ENCODE assay signal across 22 mouse cellular contexts in the genomic region with DNA sequence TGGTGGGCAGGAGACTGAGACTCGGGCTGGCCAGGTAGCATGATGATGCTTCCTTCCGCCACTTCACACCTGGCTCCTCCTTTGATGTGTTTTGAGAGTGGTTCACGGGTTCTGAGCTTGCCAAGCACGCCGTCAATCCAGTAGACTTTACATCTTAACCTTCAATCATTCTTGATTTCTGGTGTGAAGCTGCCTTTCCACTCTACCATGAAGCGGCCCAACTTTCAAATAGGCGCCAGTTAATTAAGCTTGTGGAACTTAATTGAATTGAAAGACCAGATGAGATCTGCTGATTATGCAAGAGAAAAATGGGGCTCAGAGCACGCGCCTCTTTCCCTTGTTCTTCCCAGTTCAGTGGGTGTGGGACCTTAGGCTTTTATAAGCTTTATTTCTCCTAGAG.
DNase-seq lines count a peak whose midpoint lies in the region; ATAC-seq and TF ChIP-seq lines count a peak whose summit lies in the region.
"Had no signal": no experiment of that assay in that cellular context is flagged by ENCODE, and none has a peak within 500 bp of the region (broad histone marks: within the 10 kb centered on the region; RNA-seq: fewer than 3 reads in every experiment).

No protein-coding gene starts in this region.

- H3K9me3 ChIP-seq in forebrain, embryonic 12.5 days = no peaks in the 10 kb centered on the region
- no peaks in the 10 kb centered on the region for H3K9me3 ChIP-seq in forebrain, embryonic 10.5 days
- H3K9me3 ChIP-seq in forebrain, embryonic 16.5 days (ENCODE audit: control insufficient read depth, low read length) = no peaks in the 10 kb centered on the region
- no peaks in the 10 kb centered on the region for H3K9me3 ChIP-seq in forebrain, embryonic 11.5 days (ENCODE audit: control insufficient read depth, low read length)
- H3K9me3 ChIP-seq in kidney, embryonic 16.5 days (ENCODE audit: low read length) = no peaks in the 10 kb centered on the region
- H3K9me3 ChIP-seq: heart, embryonic 12.5 days; heart, embryonic 15.5 days; hindbrain, embryonic 10.5 days; hindbrain, embryonic 13.5 days had no signal

- no peak for DNase-seq in forebrain, embryonic 10.5 days (ENCODE audit: extremely low spot score, low spot score)
- DNase-seq in forebrain, embryonic 11.5 days (ENCODE audit: low spot score) = no peak
- DNase-seq in kidney, adult 2 months = no peak
- DNase-seq in brain, embryonic 14.5 days (ENCODE audit: low read depth) = peak; percentile 60
- DNase-seq: adrenal gland, adult 8-10 months; adrenal gland, postnatal 25 days; cerebellum, adult 18-20 months; cerebellum, adult 9-10 months; gastrocnemius, postnatal 25 days; heart, adult 18-20 months; heart, postnatal 10 days; heart, postnatal 36 days had no signal

- peak; percentile 44; the same call in 1 of the 2 replicates for ATAC-seq in forebrain, embryonic 12.5 days (ENCODE audit: low FRiP score)
- 0 out of 2 replicates have a peak, but pooled peaks have one; percentile 33 for ATAC-seq in forebrain, embryonic 16.5 days
- no peak; the same call in 1 of the 2 replicates for ATAC-seq in forebrain, embryonic 11.5 days (replicated peaks; ENCODE audit: low FRiP score)
- ATAC-seq in kidney, embryonic 16.5 days (ENCODE audit: low FRiP score, low TSS enrichment) = 0 out of 2 replicates have a peak, but pooled peaks have one; percentile 40
- ATAC-seq: activated CD4-positive, CD25-positive, alpha-beta regulatory T cell, adult 4 months; hindbrain, embryonic 16.5 days; inflammation-experienced regulatory T-cells, adult 6 months had no signal

- no peaks in the 10 kb centered on the region for H3K27me3 ChIP-seq in forebrain, embryonic 12.5 days
- H3K27me3 ChIP-seq in forebrain, embryonic 10.5 days (ENCODE audit: poor library complexity, severe bottlenecking) = no peaks in the 10 kb centered on the region
- no peaks in the 10 kb centered on the region for H3K27me3 ChIP-seq in forebrain, embryonic 16.5 days (replicated peaks; ENCODE audit: control insufficient read depth, insufficient read depth, low read length)
- H3K27me3 ChIP-seq in forebrain, embryonic 11.5 days (ENCODE audit: control insufficient read depth, insufficient read depth, low read length) = no peaks in the 10 kb centered on the region
- H3K27me3 ChIP-seq in kidney, embryonic 16.5 days (ENCODE audit: insufficient read depth, low read length) = no peaks in the 10 kb centered on the region
- no peaks in the 10 kb centered on the region for H3K27me3 ChIP-seq in kidney, adult 2 months (replicated peaks; ENCODE audit: control insufficient read depth, insufficient read depth, low read length)
- H3K27me3 ChIP-seq: heart, embryonic 12.5 days; heart, embryonic 15.5 days; hindbrain, embryonic 13.5 days had no signal

- no peak for TF ChIP-seq POLR2A in kidney, adult 2 months (IDR thresholded peaks at IDR 0.05; ENCODE audit: low read depth, low read length)
- no peak for TF ChIP-seq POLR2A in brain, embryonic 14.5 days (IDR thresholded peaks at IDR 0.05; ENCODE audit: borderline replicate concordance, extremely low read depth, insufficient read depth, insufficient read length, poor library complexity, severe bottlenecking)

- no peak overlapping the region for H3K27ac ChIP-seq in forebrain, embryonic 12.5 days
- no peak overlapping the region for H3K27ac ChIP-seq in forebrain, embryonic 10.5 days
- H3K27ac ChIP-seq in forebrain, embryonic 16.5 days (ENCODE audit: low read length) = no peak overlapping the region
- no peak overlapping the region for H3K27ac ChIP-seq in forebrain, embryonic 11.5 days (ENCODE audit: low read depth, low read length)
- no peak overlapping the region for H3K27ac ChIP-seq in kidney, embryonic 16.5 days (ENCODE audit: low read length)
- no peak overlapping the region for H3K27ac ChIP-seq in kidney, adult 2 months (ENCODE audit: insufficient read depth, low read depth, low read length)
- H3K27ac ChIP-seq: heart, embryonic 15.5 days; hindbrain, embryonic 10.5 days; hindbrain, embryonic 13.5 days had no signal

- TF ChIP-seq CTCF in kidney, adult 2 months (conservative IDR thresholded peaks at IDR 0.05; ENCODE audit: insufficient read depth, insufficient read length, low read depth, low read length) = no peak
- no peak for TF ChIP-seq CTCF in brain, embryonic 14.5 days (IDR thresholded peaks at IDR 0.05; ENCODE audit: borderline replicate concordance, extremely low read depth, insufficient read depth, insufficient read length)

- no peak overlapping the region for H3K9ac ChIP-seq in forebrain, embryonic 12.5 days
- H3K9ac ChIP-seq in forebrain, embryonic 16.5 days (replicated peaks; ENCODE audit: low read depth, low read length) = no peak overlapping the region
- H3K9ac ChIP-seq in forebrain, embryonic 11.5 days (ENCODE audit: low read length) = no peak overlapping the region
- no peak overlapping the region for H3K9ac ChIP-seq in kidney, embryonic 16.5 days (replicated peaks; ENCODE audit: low read length)
- H3K9ac ChIP-seq: heart, embryonic 12.5 days; heart, embryonic 15.5 days; hindbrain, embryonic 13.5 days had no signal

- H3K4me3 ChIP-seq in forebrain, embryonic 12.5 days (replicated peaks) = no peak overlapping the region
- H3K4me3 ChIP-seq in forebrain, embryonic 10.5 days = no peak overlapping the region
- H3K4me3 ChIP-seq in forebrain, embryonic 16.5 days (replicated peaks; ENCODE audit: low read length) = no peak overlapping the region
- H3K4me3 ChIP-seq in forebrain, embryonic 11.5 days (ENCODE audit: low read depth, low read length) = no peak overlapping the region
- H3K4me3 ChIP-seq in kidney, embryonic 16.5 days (ENCODE audit: low read length) = no peak overlapping the region
- H3K4me3 ChIP-seq in kidney, adult 2 months (ENCODE audit: insufficient read depth, low read depth, low read length) = no peak overlapping the region
- H3K4me3 ChIP-seq: heart, embryonic 12.5 days; heart, embryonic 15.5 days; hindbrain, embryonic 10.5 days; hindbrain, embryonic 13.5 days had no signal

- no peaks in the 10 kb centered on the region for H3K36me3 ChIP-seq in forebrain, embryonic 12.5 days (replicated peaks)
- no peaks in the 10 kb centered on the region for H3K36me3 ChIP-seq in forebrain, embryonic 10.5 days (replicated peaks)
- H3K36me3 ChIP-seq in forebrain, embryonic 16.5 days (ENCODE audit: control insufficient read depth, insufficient read depth) = no peaks in the 10 kb centered on the region
- H3K36me3 ChIP-seq in forebrain, embryonic 11.5 days (ENCODE audit: control insufficient read depth, insufficient read depth, low read length) = no peaks in the 10 kb centered on the region
- H3K36me3 ChIP-seq in kidney, embryonic 16.5 days (ENCODE audit: insufficient read depth, low read length) = no peaks in the 10 kb centered on the region
- no peaks in the 10 kb centered on the region for H3K36me3 ChIP-seq in kidney, adult 2 months (ENCODE audit: control insufficient read depth, insufficient read depth, low read length)
- H3K36me3 ChIP-seq: heart, embryonic 12.5 days; heart, embryonic 15.5 days; hindbrain, embryonic 10.5 days; hindbrain, embryonic 13.5 days had no signal

- 76% methylated on average over 9 of the region's 9 CpGs for WGBS in forebrain, embryonic 12.5 days
- WGBS in forebrain, embryonic 10.5 days = 90% methylated on average over 9 of the region's 9 CpGs
- WGBS in forebrain, embryonic 16.5 days = 62% methylated on average over 9 of the region's 9 CpGs
- 88% methylated on average over 9 of the region's 9 CpGs for WGBS in forebrain, embryonic 11.5 days
- WGBS in kidney, embryonic 16.5 days = 78% methylated on average over 9 of the region's 9 CpGs
- WGBS in kidney, adult 2 months = 65% methylated on average over 9 of the region's 9 CpGs

- H3K4me1 ChIP-seq in forebrain, embryonic 12.5 days = no peaks in the 10 kb centered on the region
- H3K4me1 ChIP-seq in forebrain, embryonic 10.5 days = no peaks in the 10 kb centered on the region
- H3K4me1 ChIP-seq in forebrain, embryonic 16.5 days (replicated peaks; ENCODE audit: control insufficient read depth, insufficient read depth, low read length) = peaks cover 11% of the 10 kb centered on the region
- no peaks in the 10 kb centered on the region for H3K4me1 ChIP-seq in forebrain, embryonic 11.5 days (replicated peaks; ENCODE audit: control insufficient read depth, insufficient read depth, low read length)
- H3K4me1 ChIP-seq in kidney, embryonic 16.5 days (ENCODE audit: insufficient read depth, low read length) = 0 out of 2 replicates have a peak, but pooled peaks cover 9% of the 10 kb centered on the region
- no peaks in the 10 kb centered on the region for H3K4me1 ChIP-seq in kidney, adult 2 months (ENCODE audit: control insufficient read depth, insufficient read depth, low read length)
- H3K4me1 ChIP-seq: heart, embryonic 15.5 days; hindbrain, embryonic 10.5 days had no signal

- no peak overlapping the region for H3K4me2 ChIP-seq in forebrain, embryonic 12.5 days
- H3K4me2 ChIP-seq in forebrain, embryonic 16.5 days (ENCODE audit: low read length) = no peak overlapping the region
- no peak overlapping the region for H3K4me2 ChIP-seq in forebrain, embryonic 11.5 days (ENCODE audit: low read depth, low read length, severe bottlenecking)
- no peak overlapping the region for H3K4me2 ChIP-seq in kidney, embryonic 16.5 days (replicated peaks; ENCODE audit: low read depth, low read length)
- H3K4me2 ChIP-seq: heart, embryonic 12.5 days; heart, embryonic 15.5 days; hindbrain, embryonic 13.5 days had no signal
